Mouse (Mus musculus) hindbrain, embryonic 14.5 days (tissue): ENCODE data around the gene E330021D16Rik. TPM values are rescaled to one million over a fixed set of nuclear protein-coding genes. Genes with fewer than 3 reads are reported as not detected.

Experiments used
- ATAC-seq: fragments of 200-750 bp; cut with Nextera tagmentation; 2 replicates; pipeline ENCODE4 v1.8.0; 2017; ENCODE audit warnings: moderate number of reproducible peaks, mild to moderate bottlenecking, moderate TSS enrichment, moderate library complexity; ENCODE audit not compliant: low FRiP score
- DNase-seq: peaks from one replicate; pipeline ENCODE4 v3.0.0-alpha.2; 2015; ENCODE audit warnings: low spot score
- H3K27ac ChIP-seq: fragments of 300-500 bp; sonication (generic); 2 replicates; pipeline ENCODE4 v1.5.1; 2014; ENCODE audit warnings: mild to moderate bottlenecking, moderate library complexity
- H3K27me3 ChIP-seq: fragments of 300-500 bp; sonication (generic); 2 replicates; pipeline ENCODE4 v1.6.1; 2014; ENCODE audit warnings: mild to moderate bottlenecking, low read length, mixed read lengths; ENCODE audit not compliant: control insufficient read depth, insufficient read depth
- H3K36me3 ChIP-seq: fragments of 300-500 bp; sonication (generic); replicated peaks from 2 replicates; pipeline ENCODE4 v1.6.1; 2014; ENCODE audit not compliant: control insufficient read depth, insufficient read depth
- H3K4me1 ChIP-seq: fragments of 300-500 bp; sonication (generic); replicated peaks from 2 replicates; pipeline ENCODE4 v1.6.1; 2014; ENCODE audit warnings: antibody characterized with exemption, low read length, mixed read lengths; ENCODE audit not compliant: control insufficient read depth, insufficient read depth
- H3K4me2 ChIP-seq: fragments of 300-500 bp; sonication (generic); replicated peaks from 2 replicates; pipeline ENCODE4 v1.6.1; 2014; ENCODE audit warnings: mild to moderate bottlenecking, moderate library complexity
- H3K4me3 ChIP-seq: fragments of 300-500 bp; sonication (generic); replicated peaks from 2 replicates; pipeline ENCODE4 v1.5.1; 2014; ENCODE audit warnings: mild to moderate bottlenecking, low read length
- H3K9ac ChIP-seq: fragments of 300-500 bp; sonication (generic); 2 replicates; pipeline ENCODE4 v1.6.1; 2014
- H3K9me3 ChIP-seq: fragments of 300-500 bp; sonication (generic); 2 replicates; pipeline ENCODE4 v1.6.1; 2016; ENCODE audit warnings: low read length; ENCODE audit not compliant: control insufficient read depth
- WGBS: fragments of 180-500 bp; shearing (Covaris S2); extraction: QIAGEN DNeasy Blood & Tissue Kit; methylation state at CpG from one replicate; pipeline ENCODE4 v1.1.7; 2014; 5-methylcytosine and 5-hydroxymethylcytosine counted together
- polyA plus RNA-seq: library from polyadenylated mRNA; unstranded; fragments of >200 nt; fragmentation: Nextera tagmentation; extraction: Ambion mirVana; gene quantifications from 2 replicates; pipeline ENCODE4 v1.2.1, GENCODE M21; 2014

The E330021D16Rik gene
- polyA plus RNA-seq, 1 experiment from 2014 or later, result not detected

- no peaks in the 10 kb centered on the region for H3K36me3 ChIP-seq
- no peak for ATAC-seq
- no peak overlapping the region for H3K9ac ChIP-seq
Observed at GRCm38 (mm10) chr6:136407608-136408192, 7.7 kb downstream of the E330021D16Rik start.

GRCm38 (mm10) chr6:136396860-136397259 is 18.5 kb downstream of the E330021D16Rik start:
- ATAC-seq, result no peak

More at GRCm38 (mm10) chr6:136407608-136408192, 7.7 kb downstream of the E330021D16Rik start:
- Histone ChIP-seq H3K27me3 (no peaks in the 10 kb centered on the region), H3K4me1 (no peaks in the 10 kb centered on the region), H3K4me3 (no peak overlapping the region), H3K4me2 (no peak overlapping the region), H3K27ac (no peak overlapping the region), H3K9me3 (no peaks in the 10 kb centered on the region)
- WGBS, result 89% methylated on average over 2 of the region's 2 CpGs
- DNase-seq, result no peak

GRCm38 (mm10) chr6:136390262-136390661 is 25.1 kb downstream of the E330021D16Rik start:
- WGBS, result 48% methylated on average over 9 of the region's 9 CpGs
- Histone ChIP-seq H3K4me3 (no peak overlapping the region), H3K36me3 (no peaks in the 10 kb centered on the region), H3K9ac (no peak overlapping the region), H3K27me3 (no peaks in the 10 kb centered on the region), H3K27ac (no peak overlapping the region), H3K4me2 (no peak overlapping the region), H3K4me1 (no peaks in the 10 kb centered on the region), H3K9me3 (no peaks in the 10 kb centered on the region)
- ATAC-seq (no peak), DNase-seq (no peak)

More at GRCm38 (mm10) chr6:136396860-136397259, 18.5 kb downstream of the E330021D16Rik start:
- Histone ChIP-seq H3K4me2 (no peak overlapping the region), H3K4me1 (no peaks in the 10 kb centered on the region), H3K9ac (no peak overlapping the region), H3K27ac (no peak overlapping the region), H3K4me3 (no peak overlapping the region), H3K36me3 (no peaks in the 10 kb centered on the region), H3K9me3 (no peaks in the 10 kb centered on the region), H3K27me3 (no peaks in the 10 kb centered on the region)
- no peak for DNase-seq
- whole genome bisulfite sequencing, result 92% methylated on average over 9 of the region's 9 CpGs

GRCm38 (mm10) chr6:136385287-136385686 is 30.1 kb downstream of the E330021D16Rik start:
- H3K4me2 ChIP-seq, result no peak overlapping the region

GRCm38 (mm10) chr6:136383218-136383617 is 32.2 kb downstream of the E330021D16Rik start:
- Histone ChIP-seq H3K4me1 (no peaks in the 10 kb centered on the region), H3K27me3 (no peaks in the 10 kb centered on the region), H3K4me3 (no peak overlapping the region), H3K27ac (no peak overlapping the region), H3K9me3 (no peaks in the 10 kb centered on the region), H3K9ac (no peak overlapping the region), H3K4me2 (no peak overlapping the region), H3K36me3 (no peaks in the 10 kb centered on the region)
- DNase-seq (no peak), ATAC-seq (no peak)
- WGBS, result 84% methylated on average over 3 of the region's 3 CpGs

More at GRCm38 (mm10) chr6:136385287-136385686, 30.1 kb downstream of the E330021D16Rik start:
- ATAC-seq (no peak), DNase-seq (no peak)
- 71% methylated on average over 7 of the region's 7 CpGs for WGBS
- H3K36me3 ChIP-seq, result no peaks in the 10 kb centered on the region
- H3K9me3 ChIP-seq, result no peaks in the 10 kb centered on the region
- H3K4me1 ChIP-seq, result no peaks in the 10 kb centered on the region
- no peak overlapping the region for H3K27ac ChIP-seq
- H3K4me3 ChIP-seq, result no peak overlapping the region
- H3K9ac ChIP-seq, result no peak overlapping the region
- H3K27me3 ChIP-seq, result no peaks in the 10 kb centered on the region

- H3K9ac ChIP-seq, result no peak overlapping the region
- DNase-seq, result no peak
- H3K4me1 ChIP-seq, result no peaks in the 10 kb centered on the region
- H3K4me3 ChIP-seq, result no peak overlapping the region
- H3K9me3 ChIP-seq, result no peaks in the 10 kb centered on the region
- H3K27me3 ChIP-seq, result no peaks in the 10 kb centered on the region
- no peaks in the 10 kb centered on the region for H3K36me3 ChIP-seq
- no peak overlapping the region for H3K27ac ChIP-seq
- no peak overlapping the region for H3K4me2 ChIP-seq
- ATAC-seq, result no peak
Observed at GRCm38 (mm10) chr6:136376097-136376496, 39.3 kb downstream of the E330021D16Rik start.

- Histone ChIP-seq H3K27me3 (no peaks in the 10 kb centered on the region), H3K4me3 (no peak overlapping the region), H3K9ac (no peak overlapping the region), H3K36me3 (no peaks in the 10 kb centered on the region), H3K4me2 (no peak overlapping the region), H3K9me3 (no peaks in the 10 kb centered on the region), H3K4me1 (no peaks in the 10 kb centered on the region; the same call in 1 of the 2 replicates), H3K27ac (no peak overlapping the region)
- 72% methylated on average over 12 of the region's 12 CpGs for WGBS
- DNase-seq (no peak), ATAC-seq (no peak)
Observed at GRCm38 (mm10) chr6:136364430-136365098, 50.8 kb downstream of the E330021D16Rik start.

- Histone ChIP-seq H3K4me2 (no peak overlapping the region), H3K9ac (no peak overlapping the region), H3K27me3 (no peaks in the 10 kb centered on the region), H3K36me3 (no peaks in the 10 kb centered on the region), H3K4me3 (no peak overlapping the region), H3K27ac (no peak overlapping the region), H3K4me1 (no peaks in the 10 kb centered on the region; the same call in 1 of the 2 replicates), H3K9me3 (no peaks in the 10 kb centered on the region)
- ATAC-seq (no peak), DNase-seq (no peak)
- WGBS, result 52% methylated on average over 4 of the region's 4 CpGs
Observed at GRCm38 (mm10) chr6:136364008-136364407, 51.4 kb downstream of the E330021D16Rik start.

GRCm38 (mm10) chr6:136363313-136363712 is 52.1 kb downstream of the E330021D16Rik start:
- no peaks in the 10 kb centered on the region; the same call in 1 of the 2 replicates for H3K4me1 ChIP-seq
- 88% methylated on average over 8 of the region's 8 CpGs for WGBS

More at GRCm38 (mm10) chr6:136363313-136363712, 52.1 kb downstream of the E330021D16Rik start:
- H3K9me3 ChIP-seq, result no peaks in the 10 kb centered on the region
- no peak overlapping the region for H3K9ac ChIP-seq
- no peak for ATAC-seq
- H3K36me3 ChIP-seq, result no peaks in the 10 kb centered on the region
- no peak overlapping the region for H3K4me3 ChIP-seq
- no peaks in the 10 kb centered on the region for H3K27me3 ChIP-seq
- DNase-seq, result no peak
- no peak overlapping the region for H3K27ac ChIP-seq
- no peak overlapping the region for H3K4me2 ChIP-seq
